ENCODE assay signal across 20 mouse cellular contexts in genomic region chr1:20685393-20685792, GRCm38 (mm10). TPM values are rescaled to one million over a fixed set of nuclear protein-coding genes. Genes with fewer than 3 reads are reported as not detected.
"Had no signal": no experiment of that assay in that cellular context is flagged by ENCODE, and none has a peak within 500 bp of the region (broad histone marks: within the 10 kb centered on the region; RNA-seq: fewer than 3 reads in every experiment).

No protein-coding gene starts in this region.

- ATAC-seq: midbrain, embryonic 13.5 days; midbrain, embryonic 15.5 days had no signal

- H3K9ac ChIP-seq: lung, embryonic 14.5 days; midbrain, embryonic 13.5 days; midbrain, embryonic 15.5 days; neural tube, embryonic 12.5 days had no signal

- H3K4me3 ChIP-seq: midbrain, embryonic 10.5 days; midbrain, embryonic 13.5 days; midbrain, embryonic 15.5 days; neural tube, embryonic 12.5 days had no signal

- H3K36me3 ChIP-seq: midbrain, embryonic 10.5 days; midbrain, embryonic 13.5 days; midbrain, embryonic 15.5 days; neural tube, embryonic 12.5 days had no signal

- H3K4me1 ChIP-seq: midbrain, embryonic 10.5 days; midbrain, embryonic 13.5 days; midbrain, embryonic 15.5 days; neural tube, embryonic 12.5 days had no signal

- H3K27me3 ChIP-seq: midbrain, embryonic 13.5 days; midbrain, embryonic 15.5 days; neural tube, embryonic 12.5 days had no signal

- H3K27ac ChIP-seq: midbrain, embryonic 10.5 days; midbrain, embryonic 13.5 days; midbrain, embryonic 15.5 days; neural tube, embryonic 12.5 days had no signal

- DNase-seq: lung, adult 18-20 months; lung, embryonic 14.5 days; lung, postnatal 10 days; lung, postnatal 4 days; right cerebral cortex, postnatal 14 days; thymus, adult 18-20 months; thymus, postnatal 14 days; thymus, postnatal 36 days had no signal

- H3K4me2 ChIP-seq: lung, embryonic 14.5 days; midbrain, embryonic 13.5 days; midbrain, embryonic 15.5 days; neural tube, embryonic 12.5 days had no signal

- H3K9me3 ChIP-seq: midbrain, embryonic 10.5 days; midbrain, embryonic 13.5 days; midbrain, embryonic 15.5 days; neural tube, embryonic 12.5 days had no signal

RNA-seq across cellular contexts. Expression of gene Il17a, which starts 45.3 kb away (rescaled TPM):
- total RNA-seq: megakaryocyte, adult 5-6 weeks; megakaryocyte-erythroid progenitor cell, adult 5-6 weeks had no signal
- polyA plus RNA-seq: liver, embryonic 16.5 days; lung, embryonic 14.5 days; lung, embryonic 16.5 days; midbrain, embryonic 10.5 days; midbrain, embryonic 13.5 days; midbrain, embryonic 15.5 days; neural tube, embryonic 12.5 days; neural tube, embryonic 14.5 days; spleen, adult 2 months; stomach, embryonic 14.5 days; stomach, embryonic 16.5 days had no signal
